In genomic region chr6:87565166-87565565, GRCm38 (mm10) we compare ENCODE assay signal across 21 mouse cellular contexts. TPM values are rescaled to one million over a fixed set of nuclear protein-coding genes. Genes with fewer than 3 reads are reported as not detected.
DNase-seq lines count a peak whose midpoint lies in the region; ATAC-seq and TF ChIP-seq lines count a peak whose summit lies in the region.
"Had no signal": no experiment of that assay in that cellular context is flagged by ENCODE, and none has a peak within 500 bp of the region (broad histone marks: within the 10 kb centered on the region; RNA-seq: fewer than 3 reads in every experiment).

No protein-coding gene starts in this region.

- TF ChIP-seq POLR2A in limb, embryonic 14.5 days (IDR thresholded peaks at IDR 0.05; ENCODE audit: borderline replicate concordance, extremely low read depth, insufficient read depth, insufficient read length): no peak

- H3K27me3 ChIP-seq in limb, embryonic 14.5 days (ENCODE audit: control insufficient read depth, insufficient read depth, low read length): no peaks in the 10 kb centered on the region
- H3K27me3 ChIP-seq in limb, embryonic 10.5 days (ENCODE audit: low read depth, poor library complexity, severe bottlenecking): no peaks in the 10 kb centered on the region
- no peaks in the 10 kb centered on the region for H3K27me3 ChIP-seq in hindbrain, embryonic 13.5 days
- H3K27me3 ChIP-seq: forebrain, embryonic 13.5 days; limb, embryonic 12.5 days; midbrain, embryonic 13.5 days; neural tube, embryonic 12.5 days had no signal

- peak; percentile 35 for DNase-seq in gastrocnemius, postnatal 14 days
- DNase-seq in gastrocnemius, postnatal 10 days: no peak
- DNase-seq in limb, embryonic 14.5 days (ENCODE audit: low spot score): peak; percentile 67
- no peak for DNase-seq in limb, embryonic 10.5 days (ENCODE audit: low spot score)
- peak; percentile 92 for DNase-seq in adipocyte (ENCODE audit: low spot score)
- peak; percentile 21 for DNase-seq in lung, postnatal 25 days (ENCODE audit: low spot score)
- DNase-seq: adrenal gland, postnatal 25 days; cerebellum, adult 18-20 months; cerebellum, postnatal 36 days; heart, postnatal 36 days; right cerebral cortex, adult 18-20 months had no signal

- no peak overlapping the region for H3K9ac ChIP-seq in limb, embryonic 14.5 days (ENCODE audit: low read depth, low read length, severe bottlenecking)
- no peak overlapping the region for H3K9ac ChIP-seq in hindbrain, embryonic 13.5 days
- H3K9ac ChIP-seq: forebrain, embryonic 13.5 days; limb, embryonic 12.5 days; liver, embryonic 15.5 days; midbrain, embryonic 13.5 days; neural tube, embryonic 12.5 days had no signal

- no peak overlapping the region for H3K4me2 ChIP-seq in limb, embryonic 14.5 days (replicated peaks; ENCODE audit: low read depth, low read length, severe bottlenecking)
- H3K4me2 ChIP-seq in hindbrain, embryonic 13.5 days: no peak overlapping the region
- H3K4me2 ChIP-seq: forebrain, embryonic 13.5 days; limb, embryonic 12.5 days; liver, embryonic 15.5 days; midbrain, embryonic 13.5 days; neural tube, embryonic 12.5 days had no signal

- H3K9me3 ChIP-seq in limb, embryonic 14.5 days (ENCODE audit: control insufficient read depth, low read length): no peaks in the 10 kb centered on the region
- no peaks in the 10 kb centered on the region for H3K9me3 ChIP-seq in limb, embryonic 10.5 days (replicated peaks)
- H3K9me3 ChIP-seq in hindbrain, embryonic 13.5 days: no peaks in the 10 kb centered on the region
- H3K9me3 ChIP-seq: forebrain, embryonic 13.5 days; limb, embryonic 12.5 days; liver, embryonic 15.5 days; midbrain, embryonic 13.5 days; neural tube, embryonic 12.5 days had no signal

- H3K4me1 ChIP-seq in limb, embryonic 14.5 days (ENCODE audit: control insufficient read depth, insufficient read depth, low read length): no peaks in the 10 kb centered on the region
- 0 out of 2 replicates have a peak, but pooled peaks cover 6% of the 10 kb centered on the region for H3K4me1 ChIP-seq in limb, embryonic 10.5 days
- no peaks in the 10 kb centered on the region for H3K4me1 ChIP-seq in hindbrain, embryonic 13.5 days (replicated peaks)
- H3K4me1 ChIP-seq: forebrain, embryonic 13.5 days; limb, embryonic 12.5 days; liver, embryonic 15.5 days; midbrain, embryonic 13.5 days; neural tube, embryonic 12.5 days had no signal

- ATAC-seq in limb, embryonic 14.5 days (ENCODE audit: low FRiP score, low read depth): peak; percentile 53; the same call in 1 of the 2 replicates
- ATAC-seq in hindbrain, embryonic 13.5 days (ENCODE audit: low FRiP score): no peak
- ATAC-seq: forebrain, embryonic 13.5 days; hindbrain, embryonic 16.5 days; intestine, embryonic 16.5 days; midbrain, embryonic 13.5 days had no signal

- H3K36me3 ChIP-seq in limb, embryonic 14.5 days (ENCODE audit: control insufficient read depth, insufficient read depth, low read length): no peaks in the 10 kb centered on the region
- H3K36me3 ChIP-seq in limb, embryonic 10.5 days: no peaks in the 10 kb centered on the region
- no peaks in the 10 kb centered on the region for H3K36me3 ChIP-seq in hindbrain, embryonic 13.5 days
- H3K36me3 ChIP-seq: limb, embryonic 12.5 days; liver, embryonic 15.5 days; midbrain, embryonic 13.5 days; neural tube, embryonic 12.5 days had no signal

- intact Hi-C loops in gastrocnemius, postnatal 14 days (cut with DNase I; ENCODE audit: low total_unique reads): no loop called here

- no peak overlapping the region for H3K27ac ChIP-seq in limb, embryonic 14.5 days (replicated peaks; ENCODE audit: low read depth, low read length)
- no peak overlapping the region for H3K27ac ChIP-seq in limb, embryonic 10.5 days
- no peak overlapping the region for H3K27ac ChIP-seq in hindbrain, embryonic 13.5 days
- H3K27ac ChIP-seq: forebrain, embryonic 13.5 days; heart, adult 2 months; limb, embryonic 12.5 days; liver, embryonic 15.5 days; midbrain, embryonic 13.5 days; neural tube, embryonic 12.5 days had no signal

- H3K4me3 ChIP-seq in limb, embryonic 14.5 days (replicated peaks; ENCODE audit: low read length): no peak overlapping the region
- no peak overlapping the region for H3K4me3 ChIP-seq in limb, embryonic 10.5 days
- no peak overlapping the region for H3K4me3 ChIP-seq in hindbrain, embryonic 13.5 days
- H3K4me3 ChIP-seq: forebrain, embryonic 13.5 days; heart, adult 2 months; limb, embryonic 12.5 days; liver, embryonic 15.5 days; midbrain, embryonic 13.5 days; neural tube, embryonic 12.5 days had no signal

- WGBS in limb, embryonic 14.5 days: 49% methylated on average over 5 of the region's 5 CpGs
- 76% methylated on average over 5 of the region's 5 CpGs for WGBS in limb, embryonic 10.5 days
- 84% methylated on average over 5 of the region's 5 CpGs for WGBS in hindbrain, embryonic 13.5 days

RNA-seq across cellular contexts. Expression of gene Prokr1, which starts 25.4 kb away (rescaled TPM):
- 1 to 10 TPM; 2.2 to 3.6 TPM for total RNA-seq in gastrocnemius, postnatal 14 days (2021)
- total RNA-seq in gastrocnemius, postnatal 10 days (2021): 1 to 10 TPM; 3.1 to 3.5 TPM
- polyA plus RNA-seq in limb, embryonic 14.5 days (2012; rRNA removed): 5.1 and 5.7 TPM in 2 replicates
- 4.4 and 4.7 TPM in 2 replicates for polyA plus RNA-seq in limb, embryonic 14.5 days (2014; fragmentation: Nextera tagmentation; extraction: Ambion mirVana)
- 0.84 and 0.90 TPM in 2 replicates for polyA plus RNA-seq in limb, embryonic 10.5 days (2016; fragmentation: Nextera tagmentation; extraction: Ambion mirVana)
- 2.2 and 3.1 TPM in 2 replicates for polyA plus RNA-seq in hindbrain, embryonic 13.5 days (2015; fragmentation: Nextera tagmentation; extraction: Ambion mirVana)

RNA-seq across cellular contexts. Expression of gene Arhgap25, which starts 32.1 kb away (rescaled TPM):
- total RNA-seq in gastrocnemius, postnatal 14 days (2021): 1 to 10 TPM; 2.1 to 2.9 TPM
- total RNA-seq in gastrocnemius, postnatal 10 days (2021): 1 to 10 TPM; 3.0 to 3.3 TPM
- 2.6 and 3.2 TPM in 2 replicates for polyA plus RNA-seq in limb, embryonic 14.5 days (2012; rRNA removed)
- polyA plus RNA-seq in limb, embryonic 14.5 days (2014; fragmentation: Nextera tagmentation; extraction: Ambion mirVana): 6.4 and 6.8 TPM in 2 replicates
- polyA plus RNA-seq in limb, embryonic 10.5 days (2016; fragmentation: Nextera tagmentation; extraction: Ambion mirVana): 2.3 and 2.6 TPM in 2 replicates
- 1.6 and 2.4 TPM in 2 replicates for polyA plus RNA-seq in hindbrain, embryonic 13.5 days (2015; fragmentation: Nextera tagmentation; extraction: Ambion mirVana)
- polyA plus RNA-seq: C2C12 had no signal

Comparison
In these comparisons a context has a peak if more than half of its experiments do, and no peak if none do; other contexts are left out.
1. DNase-seq: peak in gastrocnemius, postnatal 14 days (single experiment), limb, embryonic 14.5 days (single experiment), adipocyte (single experiment) and lung, postnatal 25 days (single experiment); none in gastrocnemius, postnatal 10 days (single experiment) and limb, embryonic 10.5 days (single experiment).